Mouse (Mus musculus) spleen, adult 12 weeks (tissue): ENCODE measurements around the gene Pde4a.
"Not testable (repeated sequence)": the region's sequence is repeated elsewhere in the genome, so short reads cannot be mapped to it uniquely, and the experiment has no call there.

Experiments used
- DNase-seq: peaks from one replicate; pipeline ENCODE4 v3.0.0; 2022; ENCODE audit warnings: low spot score

Pde4a gene

GRCm38 (mm10) chr9:21183421-21183820, 17.9 kb downstream of the Pde4a start:
- no peak for DNase-seq

GRCm38 (mm10) chr9:21183905-21184413, 18.4 kb downstream of the Pde4a start:
- peak; percentile 55 for DNase-seq

- DNase-seq, result no peak
These were observed 19.2 kb downstream of the Pde4a start for GRCm38 (mm10) chr9:21184733-21185132.

GRCm38 (mm10) chr9:21185436-21185835, 19.9 kb downstream of the Pde4a start:
- no peak for DNase-seq

GRCm38 (mm10) chr9:21189905-21190304, 24.4 kb downstream of the Pde4a start:
- no peak for DNase-seq

GRCm38 (mm10) chr9:21190670-21191069, 25.2 kb downstream of the Pde4a start:
- DNase-seq, result no peak

GRCm38 (mm10) chr9:21193786-21194185, 28.3 kb downstream of the Pde4a start:
- DNase-seq, result no peak

- no peak for DNase-seq
These were observed 29.4 kb downstream of the Pde4a start for GRCm38 (mm10) chr9:21194787-21195493.

GRCm38 (mm10) chr9:21195736-21196505, 30.4 kb downstream of the Pde4a start:
- DNase-seq, result not testable (repeated sequence)

GRCm38 (mm10) chr9:21196521-21197433, 31.3 kb downstream of the Pde4a start:
- DNase-seq, result no peak

GRCm38 (mm10) chr9:21197981-21198380, 32.5 kb downstream of the Pde4a start:
- no peak for DNase-seq

- DNase-seq, result no peak
These were observed 33.4 kb downstream of the Pde4a start for GRCm38 (mm10) chr9:21198960-21199359.

GRCm38 (mm10) chr9:21204156-21204527, 38.6 kb downstream of the Pde4a start:
- no peak for DNase-seq

GRCm38 (mm10) chr9:21204528-21205272, 39.2 kb downstream of the Pde4a start:
- no peak for DNase-seq

- no peak for DNase-seq
These were observed 41.3 kb downstream of the Pde4a start for GRCm38 (mm10) chr9:21206848-21207247.

- no peak for DNase-seq
These were observed 43.1 kb downstream of the Pde4a start for GRCm38 (mm10) chr9:21208626-21209025.

- DNase-seq, result no peak
These were observed 45.3 kb downstream of the Pde4a start for GRCm38 (mm10) chr9:21210821-21211220.

- no peak for DNase-seq
These were observed 46.1 kb downstream of the Pde4a start for GRCm38 (mm10) chr9:21211624-21212023.

GRCm38 (mm10) chr9:21213617-21214190, 48.2 kb downstream of the Pde4a start:
- no peak for DNase-seq

GRCm38 (mm10) chr9:21216050-21216841, 50.7 kb downstream of the Pde4a start:
- DNase-seq, result no peak
